Mouse (Mus musculus): Measurements from ENCODE around the gene Bola2. TPM values are rescaled to one million over a fixed set of nuclear protein-coding genes. Genes with fewer than 3 reads are reported as not detected.

The Bola2 gene
- polyA plus RNA-seq, 1 experiment from 2014 or later: 167 TPM

DNA sequence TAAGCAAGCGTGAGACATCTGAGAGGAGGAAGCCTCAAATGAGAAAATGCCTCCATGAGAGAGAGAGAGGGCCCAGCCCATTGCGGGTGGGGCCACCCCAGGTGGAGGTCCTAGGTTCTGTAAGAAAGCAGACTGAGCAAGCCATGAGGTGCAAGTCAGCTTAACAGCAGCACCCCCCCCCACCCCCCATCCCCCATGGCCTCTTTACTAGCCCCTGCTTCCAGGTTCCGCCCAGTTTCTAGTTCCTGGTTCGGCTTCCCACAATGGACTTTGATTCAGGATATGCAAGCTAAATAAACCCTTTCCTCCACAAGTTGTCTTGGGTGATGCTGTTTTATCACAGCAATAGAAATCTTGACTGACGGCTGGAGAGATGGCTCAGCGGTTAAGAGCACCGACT, 53.6 kb downstream of the Bola2 start:
- Histone ChIP-seq H3K4me2 (ENCODE audit: low read depth, low read length, severe bottlenecking) (no peak overlapping the region), H3K27ac (ENCODE audit: low read depth, low read length) (no peak overlapping the region), H3K9me3 (ENCODE audit: control insufficient read depth, low read length) (no peaks in the 10 kb centered on the region), H3K4me1 (replicated peaks; ENCODE audit: control insufficient read depth, insufficient read depth, low read length) (no peaks in the 10 kb centered on the region), H3K4me3 (ENCODE audit: low read depth, low read length) (no peak overlapping the region), H3K27me3 (ENCODE audit: control insufficient read depth, insufficient read depth, low read length) (no peaks in the 10 kb centered on the region), H3K9ac (ENCODE audit: low read length) (no peak overlapping the region), H3K36me3 (ENCODE audit: control insufficient read depth, insufficient read depth, low read length) (no peaks in the 10 kb centered on the region)
- DNase-seq (ENCODE audit: low spot score) (no peak), ATAC-seq (replicated peaks; ENCODE audit: low FRiP score) (no peak)
- WGBS: 84% methylated on average over 7 of the region's 7 CpGs

Other genes starting within 250 kb of the Bola2 start
- gene Atp2a1, start 232.3 kb upstream of the Bola2 start, polyA plus RNA-seq (2014; fragmentation: Nextera tagmentation; extraction: Ambion mirVana): not detected in 2 replicates
- gene Sh2b1, start 220.0 kb upstream of the Bola2 start, polyA plus RNA-seq (2014; fragmentation: Nextera tagmentation; extraction: Ambion mirVana): 53.5 and 55.6 TPM in 2 replicates
- 138 and 160 TPM in 2 replicates for gene Tufm, start 208.0 kb upstream of the Bola2 start, polyA plus RNA-seq (2014; fragmentation: Nextera tagmentation; extraction: Ambion mirVana)
- 81.4 and 81.8 TPM in 2 replicates for gene Atxn2l, start 192.0 kb upstream of the Bola2 start, polyA plus RNA-seq (2014; fragmentation: Nextera tagmentation; extraction: Ambion mirVana)
- 175 and 184 TPM in 2 replicates for gene Eif3c, start 129.0 kb upstream of the Bola2 start, polyA plus RNA-seq (2014; fragmentation: Nextera tagmentation; extraction: Ambion mirVana)
- gene Apobr, start 110.5 kb upstream of the Bola2 start, polyA plus RNA-seq (2014; fragmentation: Nextera tagmentation; extraction: Ambion mirVana): 0.69 and 0.77 TPM in 2 replicates
- gene Cln3, start 109.6 kb upstream of the Bola2 start, polyA plus RNA-seq (2014; fragmentation: Nextera tagmentation; extraction: Ambion mirVana): 22.8 and 23.0 TPM in 2 replicates
- not detected in 2 replicates for gene Il27, start 100.5 kb upstream of the Bola2 start, polyA plus RNA-seq (2014; fragmentation: Nextera tagmentation; extraction: Ambion mirVana)
- gene Nupr1, start 64.5 kb upstream of the Bola2 start, polyA plus RNA-seq (2014; fragmentation: Nextera tagmentation; extraction: Ambion mirVana): 1.6 and 3.2 TPM in 2 replicates
- gene Sgf29, start 46.1 kb upstream of the Bola2 start, polyA plus RNA-seq (2014; fragmentation: Nextera tagmentation; extraction: Ambion mirVana): 53.6 and 72.3 TPM in 2 replicates
- gene Sult1a1, start 19.0 kb upstream of the Bola2 start, polyA plus RNA-seq (2014; fragmentation: Nextera tagmentation; extraction: Ambion mirVana): 0.21 and 0.52 TPM in 2 replicates
- gene Slx1b, start 383 bp downstream of the Bola2 start, polyA plus RNA-seq (2014; fragmentation: Nextera tagmentation; extraction: Ambion mirVana): 11.2 and 13.1 TPM in 2 replicates
- gene Coro1a, start 12.4 kb downstream of the Bola2 start, polyA plus RNA-seq (2014; fragmentation: Nextera tagmentation; extraction: Ambion mirVana): 39.0 and 45.8 TPM in 2 replicates
- gene Mapk3, start 64.2 kb downstream of the Bola2 start, polyA plus RNA-seq (2014; fragmentation: Nextera tagmentation; extraction: Ambion mirVana): 40.1 and 50.6 TPM in 2 replicates
- 1.5 and 1.9 TPM in 2 replicates for gene Gdpd3, start 70.9 kb downstream of the Bola2 start, polyA plus RNA-seq (2014; fragmentation: Nextera tagmentation; extraction: Ambion mirVana)
- gene Ypel3, start 81.6 kb downstream of the Bola2 start, polyA plus RNA-seq (2014; fragmentation: Nextera tagmentation; extraction: Ambion mirVana): 63.9 and 80.5 TPM in 2 replicates
- gene Tbx6, start 86.1 kb downstream of the Bola2 start, polyA plus RNA-seq (2014; fragmentation: Nextera tagmentation; extraction: Ambion mirVana): 0.28 and 0.61 TPM in 2 replicates
- gene Ppp4c, start 97.1 kb downstream of the Bola2 start, polyA plus RNA-seq (2014; fragmentation: Nextera tagmentation; extraction: Ambion mirVana): 348 and 392 TPM in 2 replicates
- gene Fam57b, start 102.3 kb downstream of the Bola2 start, polyA plus RNA-seq (2014; fragmentation: Nextera tagmentation; extraction: Ambion mirVana): 10.2 and 10.6 TPM in 2 replicates
- not detected in 2 replicates for gene 4930451I11Rik, start 136.2 kb downstream of the Bola2 start, polyA plus RNA-seq (2014; fragmentation: Nextera tagmentation; extraction: Ambion mirVana)
- gene Doc2a, start 152.0 kb downstream of the Bola2 start, polyA plus RNA-seq (2014; fragmentation: Nextera tagmentation; extraction: Ambion mirVana): 9.3 and 11.2 TPM in 2 replicates
- gene Hirip3, start 166.6 kb downstream of the Bola2 start, polyA plus RNA-seq (2014; fragmentation: Nextera tagmentation; extraction: Ambion mirVana): 29.9 and 38.8 TPM in 2 replicates
- gene Ino80e, start 167.0 kb downstream of the Bola2 start, polyA plus RNA-seq (2014; fragmentation: Nextera tagmentation; extraction: Ambion mirVana): 117 and 118 TPM in 2 replicates
- gene Taok2, start 189.3 kb downstream of the Bola2 start, polyA plus RNA-seq (2014; fragmentation: Nextera tagmentation; extraction: Ambion mirVana): 43.4 and 44.8 TPM in 2 replicates
- 21.3 and 24.4 TPM in 2 replicates for gene Tmem219, start 227.5 kb downstream of the Bola2 start, polyA plus RNA-seq (2014; fragmentation: Nextera tagmentation; extraction: Ambion mirVana)
- gene Kctd13, start 233.5 kb downstream of the Bola2 start, polyA plus RNA-seq (2014; fragmentation: Nextera tagmentation; extraction: Ambion mirVana): 26.5 and 28.8 TPM in 2 replicates